Mouse (Mus musculus) ovary, adult 10 weeks (tissue): ENCODE results near the gene Itga4. TPM values are rescaled to one million over a fixed set of nuclear protein-coding genes. Genes with fewer than 3 reads are reported as not detected.

ENCODE experiments used
- polyA plus RNA-seq: library from polyadenylated mRNA; stranded (reverse); fragments of 350-450 nt; fragmentation: Illumina TruSeq; extraction: RNeasy Lipid Tissue Mini Kit (QIAGEN cat#74804); gene quantifications from one replicate; pipeline ENCODE4 v1.2.3, GENCODE M21; 2014

The Itga4 gene
- polyA plus RNA-seq: 10.2 TPM

DNA sequence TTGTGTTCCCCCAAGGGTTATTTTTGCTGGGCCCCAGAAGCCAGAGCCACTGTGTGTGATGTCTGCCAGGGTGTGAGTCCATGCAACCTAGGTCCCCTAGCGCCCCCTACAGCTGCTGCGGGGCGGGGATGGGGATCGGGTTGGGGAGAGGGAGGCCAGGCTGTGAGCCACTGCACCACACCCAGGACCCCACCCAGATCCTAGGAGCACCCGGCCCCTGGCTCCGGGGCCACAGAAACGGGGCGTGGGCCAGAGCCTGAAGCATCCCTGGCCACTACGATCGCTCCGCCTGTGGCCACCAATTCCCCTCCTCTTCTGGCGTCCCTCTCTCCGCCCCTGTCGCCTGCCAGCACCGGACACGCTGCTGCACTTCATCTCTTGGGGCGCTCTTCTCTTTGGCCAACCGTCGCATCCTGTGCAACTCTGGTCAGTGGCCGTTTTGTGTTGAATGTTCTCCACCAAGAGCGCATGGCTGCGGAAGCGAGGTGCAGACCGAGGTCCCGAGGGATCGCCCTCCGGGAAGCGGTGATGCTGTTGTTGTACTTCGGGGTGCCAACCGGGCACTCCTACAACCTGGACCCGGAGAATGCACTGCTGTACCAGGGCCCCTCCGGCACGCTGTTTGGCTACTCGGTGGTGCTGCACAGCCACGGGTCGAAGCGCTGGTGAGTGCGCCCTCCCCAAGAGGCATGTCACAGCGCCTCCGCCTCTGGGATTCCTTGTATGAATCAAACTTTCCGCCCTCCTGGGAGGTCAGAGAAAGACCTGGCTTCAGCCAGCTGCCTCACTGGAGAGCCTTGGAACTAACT lies at the start of gene Itga4:
Gene Itga4, plus strand, starts transcription at position 235 of the 809 bp plus-strand sequence.

Other genes with a start within 250 kb of the Itga4 start
- gene Neurod1, start 201.3 kb downstream of the Itga4 start, polyA plus RNA-seq: not detected
- gene Cerkl, start 201.4 kb downstream of the Itga4 start, polyA plus RNA-seq: 3.3 TPM